Mouse (Mus musculus) CD4-positive helper T cell, adult 2 months (primary cell): Measurements from ENCODE around the gene Cers5.
"Not testable (repeated sequence)": the region's sequence is repeated elsewhere in the genome, so short reads cannot be mapped to it uniquely, and the experiment has no call there.

Source experiments
- DNase-seq: peaks from one replicate; pipeline ENCODE4 v3.0.0-alpha.2; 2012; ENCODE audit warnings: low read depth, missing footprints, low spot score

Gene Cers5

DNA sequence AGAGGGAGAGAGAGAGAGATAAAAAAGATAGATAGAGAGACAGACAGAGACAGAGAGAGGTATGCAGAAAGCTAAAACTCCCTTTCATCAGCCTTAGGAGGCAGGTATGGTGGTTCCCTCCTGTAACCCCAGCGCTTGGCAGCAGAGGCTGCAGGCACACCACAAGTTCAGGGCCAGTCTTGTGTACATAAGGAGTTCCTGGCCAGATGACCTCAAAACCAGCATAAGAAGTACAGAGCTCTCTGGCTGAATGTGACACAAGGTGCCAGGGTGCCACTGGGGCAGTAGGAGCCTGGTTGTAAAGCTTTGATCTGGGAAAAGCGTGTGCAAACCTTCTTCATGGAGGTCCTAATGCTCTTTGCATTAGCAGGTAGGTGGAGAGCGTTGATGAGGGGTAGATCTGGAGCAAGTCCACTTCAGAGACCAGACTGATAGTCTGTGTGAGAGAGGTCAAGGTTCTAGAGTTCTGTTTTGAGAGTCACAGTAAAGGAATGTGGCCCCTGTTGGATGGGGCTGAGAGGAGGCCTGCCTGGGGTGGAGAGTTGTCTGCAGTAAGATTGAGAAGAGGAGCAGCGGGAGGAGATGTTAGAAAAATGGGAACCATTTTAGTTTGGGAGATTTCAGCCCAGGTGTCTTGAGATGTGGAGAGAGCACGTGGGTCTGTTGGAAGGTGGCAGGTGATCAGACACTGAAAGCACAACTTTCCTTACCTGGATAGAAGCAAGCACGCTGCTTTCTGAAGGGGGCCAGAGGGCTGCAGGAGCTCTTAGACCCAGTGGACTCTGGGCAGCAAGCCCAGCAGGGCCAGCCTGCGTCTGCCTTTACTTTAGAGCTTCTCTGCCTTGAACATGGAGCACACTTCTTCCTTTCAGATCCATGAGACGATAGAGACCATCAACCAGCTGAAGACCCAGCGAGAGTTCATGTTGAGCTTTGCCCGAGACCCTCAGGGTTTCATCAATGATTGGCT, 62.2 kb downstream of the Cers5 start:
- no peak for DNase-seq

DNA sequence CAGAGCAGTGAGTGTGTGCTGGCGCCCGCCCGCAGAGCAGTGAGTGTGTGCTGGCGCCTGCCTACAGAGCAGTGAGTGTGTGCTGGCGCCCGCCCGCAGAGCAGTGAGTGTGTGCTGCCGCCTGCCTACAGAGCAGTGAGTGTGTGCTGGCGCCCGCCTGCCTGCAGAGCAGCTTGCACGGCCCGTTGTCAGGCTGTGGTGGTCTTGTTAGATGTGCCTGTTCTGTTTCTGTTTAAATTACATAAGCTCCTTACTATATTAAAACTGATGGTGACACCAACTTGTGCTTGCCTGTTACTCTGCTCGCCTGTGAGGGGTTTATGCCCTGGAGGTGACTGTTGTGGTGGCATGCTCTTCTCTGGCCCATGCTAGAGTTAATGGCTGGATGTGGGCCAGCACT, 64.5 kb downstream of the Cers5 start:
- DNase-seq = no peak

DNA sequence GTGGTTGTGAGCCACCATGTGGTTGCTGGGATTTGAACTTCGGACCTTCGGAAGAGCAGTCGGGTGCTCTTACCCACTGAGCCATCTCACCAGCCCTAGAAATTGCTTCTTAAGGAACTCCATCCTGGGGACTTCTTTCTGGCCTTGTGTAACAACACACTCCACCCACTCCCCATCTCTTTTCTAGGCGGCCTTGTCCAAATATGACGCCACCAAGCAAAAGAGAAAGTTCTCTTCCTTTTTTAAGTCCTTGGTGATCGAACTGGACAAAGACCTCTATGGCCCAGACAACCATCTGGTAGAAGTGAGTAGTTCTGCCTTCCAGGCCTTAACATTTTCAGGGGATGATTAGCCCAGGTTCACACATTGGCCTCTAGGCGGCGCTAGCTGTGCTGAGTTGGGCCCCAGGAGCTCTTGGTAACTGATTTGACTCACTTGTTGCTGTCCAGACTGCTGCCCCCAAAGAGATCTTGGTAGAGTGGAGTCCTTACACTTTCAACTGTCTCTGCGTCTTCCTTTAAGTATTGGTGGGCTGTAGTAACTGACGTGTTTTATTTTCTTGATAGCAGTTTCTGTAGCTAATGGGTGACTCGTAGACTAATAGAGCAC, 67.1 kb downstream of the Cers5 start, which contains the start of gene Gm17349:
Gm17349 (minus strand) TSS at position 51 of the 609 bp plus-strand sequence.
- peak; percentile 66 for DNase-seq

DNA sequence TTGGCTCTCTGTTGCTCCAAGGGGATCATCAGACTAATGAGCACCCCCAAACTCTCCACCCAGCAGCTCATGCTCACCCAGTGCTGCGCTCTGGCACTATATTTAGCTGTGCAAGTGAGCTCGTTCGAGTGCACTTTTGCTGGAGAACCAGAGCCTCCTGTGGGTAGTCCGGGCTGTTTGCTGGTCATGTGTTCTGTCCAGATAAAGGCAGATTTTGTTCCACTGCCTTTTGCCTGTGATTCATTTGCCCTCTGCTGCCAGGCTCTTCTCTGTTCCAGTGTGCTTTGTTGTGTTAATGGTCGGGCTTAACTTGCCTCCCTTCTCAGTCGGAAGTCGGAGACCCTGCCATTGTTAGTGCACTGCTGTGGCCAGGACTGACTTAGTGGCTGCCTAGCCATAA, 67.8 kb downstream of the Cers5 start:
- DNase-seq = no peak

DNA sequence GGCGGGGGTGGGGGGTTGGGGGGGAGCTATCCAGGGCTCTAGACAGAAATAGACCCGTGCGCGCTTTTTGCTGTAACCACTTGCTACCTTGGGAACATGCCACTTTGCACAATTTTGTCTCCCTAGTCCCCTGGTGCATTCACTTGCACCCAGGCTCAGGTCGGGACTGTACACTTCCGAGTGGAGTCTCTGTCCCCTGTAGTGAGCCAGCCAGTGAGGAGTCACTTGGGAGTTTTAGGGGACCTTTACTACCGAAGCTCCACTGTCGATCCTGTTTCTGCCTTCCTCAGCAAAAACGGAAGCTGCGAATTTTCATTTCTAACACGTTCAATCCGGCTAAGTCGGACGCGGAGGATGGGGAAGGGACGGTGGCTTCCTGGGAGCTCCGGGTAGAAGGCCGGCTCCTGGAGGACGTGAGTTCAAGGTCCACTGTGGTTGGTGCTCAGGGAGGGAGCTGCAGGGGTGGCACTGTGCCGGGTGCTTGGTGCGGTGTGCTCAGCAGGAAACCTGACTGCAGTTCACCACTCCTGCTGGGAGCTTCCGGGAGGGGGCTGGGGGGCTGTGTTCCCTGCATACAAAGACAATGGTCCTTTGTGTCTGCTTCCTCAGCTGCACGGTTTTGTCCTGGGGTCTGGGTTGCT, 68.5 kb downstream of the Cers5 start:
- DNase-seq = no peak

DNA sequence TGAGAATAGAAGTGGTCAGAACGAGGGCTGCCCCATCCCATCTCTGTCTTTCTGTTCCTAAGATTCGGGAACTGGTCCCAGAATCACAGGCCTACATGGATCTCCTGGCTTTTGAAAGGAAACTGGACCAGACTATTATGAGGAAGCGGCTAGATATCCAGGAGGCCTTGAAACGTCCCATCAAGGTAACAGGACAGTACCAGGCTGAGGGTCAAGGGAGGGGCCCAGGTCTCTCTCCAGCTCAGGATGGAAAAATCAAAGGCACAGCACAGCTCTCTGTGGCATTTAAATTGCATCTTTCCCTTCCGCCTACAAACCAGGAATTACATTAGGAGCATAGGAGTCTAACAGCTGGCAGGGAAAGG, 69.0 kb downstream of the Cers5 start:
- no peak for DNase-seq

DNA sequence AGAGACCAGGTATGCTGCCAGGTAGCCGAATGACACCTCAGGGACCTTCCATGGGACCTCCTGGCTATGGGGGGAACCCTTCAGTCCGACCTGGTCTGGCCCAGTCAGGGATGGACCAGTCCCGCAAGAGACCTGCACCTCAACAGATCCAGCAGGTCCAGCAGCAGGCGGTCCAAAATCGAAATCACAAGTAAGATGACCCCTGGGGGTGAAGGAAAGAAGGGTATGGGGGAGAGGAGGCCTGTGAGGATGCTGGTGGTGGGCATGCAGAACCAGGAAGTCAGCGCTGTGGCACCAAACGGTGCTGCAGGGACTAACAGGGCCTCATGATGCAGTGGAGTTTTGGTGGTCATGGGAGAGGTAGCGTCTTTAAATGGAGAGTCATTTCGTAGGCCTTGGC, 69.6 kb downstream of the Cers5 start:
- DNase-seq = peak; percentile 28

DNA sequence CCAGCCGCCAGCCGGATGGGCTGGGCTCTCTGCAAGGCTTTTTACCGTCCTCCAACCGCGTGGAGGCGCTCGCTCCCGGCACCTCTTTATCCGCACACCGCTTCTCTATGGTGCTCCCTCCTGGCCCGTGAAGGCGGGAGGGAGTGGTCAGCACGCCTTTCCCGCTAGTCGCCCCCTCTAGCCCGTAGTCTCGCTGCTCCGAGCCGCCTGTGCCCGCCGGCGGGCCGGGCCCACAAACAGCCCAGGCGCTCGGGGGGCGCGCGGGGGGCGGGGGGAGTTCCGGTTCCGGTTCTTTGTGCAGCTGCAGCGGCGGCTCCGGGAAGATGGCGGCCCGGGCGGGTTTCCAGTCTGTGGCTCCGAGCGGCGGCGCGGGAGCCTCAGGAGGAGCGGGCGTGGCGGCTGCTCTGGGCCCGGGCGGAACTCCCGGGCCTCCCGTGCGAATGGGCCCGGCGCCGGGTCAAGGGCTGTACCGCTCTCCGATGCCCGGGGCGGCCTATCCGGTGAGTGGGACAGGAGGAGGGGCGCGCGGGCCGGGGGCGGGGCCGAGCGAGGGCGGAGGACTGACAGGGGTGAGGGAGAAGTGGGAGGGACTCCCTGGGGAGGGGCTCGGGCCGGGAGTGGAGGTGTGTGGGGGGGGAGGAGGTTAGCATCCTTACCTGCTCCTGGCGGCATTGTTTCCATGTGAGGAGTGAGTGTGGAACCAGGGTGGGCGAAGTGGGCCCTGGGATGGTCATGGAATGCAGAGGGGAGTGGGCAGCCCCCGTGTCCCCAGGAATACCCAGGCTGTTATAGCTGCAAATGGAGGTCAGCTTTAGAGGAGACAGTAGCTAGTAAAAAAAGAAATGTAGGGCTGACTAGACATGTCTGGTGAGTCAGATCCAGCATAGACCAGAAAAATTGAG, 70.4 kb downstream of the Cers5 start, which contains the start of gene Smarcd1:
Smarcd1 (plus strand) TSS at position 131 of the 902 bp plus-strand sequence.
- DNase-seq = peak; percentile 91

DNA sequence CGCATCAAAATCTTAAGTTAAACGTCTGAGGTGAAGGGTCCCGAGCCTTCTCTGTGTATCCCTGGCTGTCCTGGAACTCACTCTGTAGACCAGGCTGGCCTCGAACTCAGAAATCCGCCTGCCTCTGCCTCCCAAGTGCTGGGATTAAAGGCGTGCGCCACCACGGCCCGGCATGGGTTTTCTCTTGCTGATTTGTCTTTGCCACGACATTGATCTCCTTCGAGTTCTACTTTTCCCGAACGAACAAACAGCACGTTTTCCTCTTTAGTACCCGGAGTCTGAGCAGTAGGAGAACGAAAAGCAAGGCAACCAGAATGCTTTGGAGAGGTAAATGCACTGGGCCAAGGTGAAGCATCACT, 71.1 kb downstream of the Cers5 start:
- DNase-seq = not testable (repeated sequence)

DNA sequence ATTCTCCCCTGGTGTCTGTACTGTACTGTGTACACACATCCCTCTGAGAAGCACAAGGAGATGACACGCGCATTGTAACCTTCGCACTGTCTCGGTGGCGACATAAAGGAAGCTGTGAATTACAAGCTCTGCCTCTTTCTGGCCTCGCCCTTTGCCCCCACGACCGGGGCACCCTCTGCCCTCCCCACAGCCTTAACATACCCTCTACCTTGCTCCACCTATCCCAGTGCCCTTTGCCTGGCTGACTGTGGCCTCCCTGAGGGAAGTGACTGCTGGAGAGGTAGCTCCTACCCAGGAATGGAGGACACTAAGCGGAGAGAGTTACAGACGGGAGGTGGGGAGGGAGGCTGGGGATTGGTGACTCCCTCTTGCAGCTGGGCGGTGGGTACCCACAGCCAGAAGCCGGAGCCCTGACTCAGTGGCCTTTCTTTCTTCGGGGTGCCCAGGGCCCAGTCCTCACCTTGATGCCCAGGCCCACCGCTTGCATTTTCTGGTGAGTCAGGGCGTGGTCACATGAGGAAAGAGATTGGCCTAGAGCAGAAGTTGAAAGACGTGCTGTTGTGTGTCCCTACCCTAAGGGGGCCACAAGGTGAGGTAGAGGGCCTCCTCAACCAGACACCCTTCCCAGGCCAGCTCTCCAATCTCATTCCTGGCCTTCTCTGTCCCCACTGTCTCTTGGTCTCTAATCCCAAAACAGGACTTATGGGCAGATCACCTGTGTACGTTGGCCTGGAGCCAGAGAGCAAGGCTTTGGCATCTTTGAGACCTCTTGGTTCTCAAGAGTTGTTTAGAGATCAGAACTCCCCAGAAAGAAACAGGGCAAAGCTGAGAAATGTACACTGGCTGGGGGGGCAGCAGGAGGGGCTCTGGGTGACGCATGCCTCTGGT, 72.2 kb downstream of the Cers5 start:
- DNase-seq = no peak

DNA sequence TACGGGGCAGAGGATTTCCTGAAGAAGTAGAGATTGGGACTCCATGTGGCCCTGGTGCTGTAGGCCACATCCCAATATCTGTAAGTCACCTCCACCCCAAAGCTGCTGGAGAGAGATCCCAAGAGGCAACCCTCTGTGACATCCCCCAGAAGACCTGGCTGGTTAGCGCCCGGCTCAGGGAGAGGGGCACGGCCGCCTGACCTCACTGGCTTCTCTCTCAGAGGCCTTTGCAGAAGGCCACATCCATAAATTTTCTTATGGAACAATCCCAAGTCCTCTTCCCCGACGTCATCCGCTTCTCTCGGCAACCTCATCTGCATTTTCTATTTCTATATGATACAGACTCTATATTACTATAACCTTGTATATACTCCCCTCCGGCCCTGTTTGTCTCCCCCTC, 73.0 kb downstream of the Cers5 start:
- no peak for DNase-seq

DNA sequence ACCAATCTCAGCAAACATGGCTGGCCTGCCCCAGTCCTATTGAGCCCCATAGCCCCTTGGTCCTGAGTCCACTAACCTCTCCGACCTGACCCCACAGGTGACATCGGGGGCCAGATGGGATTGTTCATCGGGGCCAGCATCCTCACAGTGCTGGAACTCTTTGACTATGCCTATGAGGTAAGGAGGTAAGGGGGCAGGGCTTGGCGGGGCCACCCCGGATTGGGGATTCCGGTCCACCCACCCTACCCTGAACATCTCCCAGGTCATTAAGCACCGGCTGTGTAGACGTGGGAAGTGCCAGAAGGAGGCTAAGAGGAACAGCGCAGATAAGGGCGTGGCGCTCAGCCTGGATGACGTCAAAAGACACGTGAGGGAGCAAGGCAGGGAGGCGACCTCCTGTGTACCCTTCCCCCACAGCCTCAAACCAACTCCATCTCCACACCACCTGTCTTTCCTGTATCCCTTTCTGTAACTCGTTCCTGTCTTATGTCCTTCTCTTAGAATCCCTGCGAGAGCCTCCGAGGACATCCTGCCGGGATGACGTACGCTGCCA, 74.1 kb downstream of the Cers5 start:
- DNase-seq = peak; percentile 35

DNA sequence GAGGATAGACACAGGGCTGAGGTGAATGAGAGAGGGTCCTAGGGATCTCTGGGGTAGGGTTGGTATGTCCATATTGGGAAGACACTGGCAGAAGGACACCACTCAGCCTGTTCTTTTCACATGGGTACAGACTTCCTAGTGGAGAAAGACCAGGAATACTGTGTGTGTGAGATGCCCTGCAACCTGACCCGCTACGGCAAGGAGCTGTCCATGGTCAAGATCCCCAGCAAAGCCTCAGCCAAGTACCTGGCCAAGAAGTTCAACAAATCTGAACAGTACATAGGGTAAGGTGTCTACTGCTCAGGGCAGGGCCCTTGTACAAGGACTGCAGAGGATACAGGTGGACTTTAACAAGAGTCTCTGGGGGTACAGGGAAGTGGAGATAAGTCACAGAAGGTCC, 75.4 kb downstream of the Cers5 start:
- DNase-seq = no peak

DNA sequence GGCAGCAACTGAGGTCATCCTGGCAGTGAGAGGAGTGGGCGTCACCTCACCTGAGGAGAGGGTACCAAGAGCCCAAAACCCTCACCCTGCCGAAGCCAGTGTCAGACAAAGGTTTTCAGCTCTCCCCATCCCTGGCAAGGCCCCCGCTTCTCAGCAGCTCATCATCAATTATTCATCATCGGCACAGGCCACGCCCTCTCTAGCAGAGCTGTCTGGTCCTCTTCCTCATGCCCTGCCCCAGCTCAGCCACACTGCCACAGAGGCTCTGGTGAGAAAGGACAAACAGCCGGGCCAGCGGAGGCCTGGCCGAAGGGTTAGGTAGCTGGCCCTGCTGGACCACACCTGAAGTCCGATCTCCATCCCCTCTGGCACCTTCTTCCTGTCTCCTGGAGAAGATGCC, 80.7 kb downstream of the Cers5 start:
- no peak for DNase-seq

DNA sequence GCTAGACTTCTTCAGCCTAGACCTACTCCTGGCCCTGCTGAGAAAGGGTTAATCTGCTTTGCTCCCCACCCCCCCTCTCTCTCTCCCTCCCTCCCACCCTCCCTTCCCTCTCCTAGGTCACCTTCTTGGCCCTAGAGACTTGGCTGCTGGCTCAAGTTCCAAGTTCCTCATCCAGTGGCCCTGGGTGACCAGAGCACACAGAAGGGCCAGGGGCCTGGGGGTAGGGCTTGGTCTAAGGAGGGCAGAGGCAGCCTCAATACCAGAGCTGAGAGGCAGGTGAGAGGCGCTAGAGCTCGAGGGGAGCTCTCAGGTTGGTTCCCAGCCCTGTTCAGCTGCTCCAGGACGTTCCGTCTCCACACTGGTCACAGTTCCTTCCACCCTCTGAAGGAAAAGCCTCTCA, 81.8 kb downstream of the Cers5 start:
- no peak for DNase-seq

DNA sequence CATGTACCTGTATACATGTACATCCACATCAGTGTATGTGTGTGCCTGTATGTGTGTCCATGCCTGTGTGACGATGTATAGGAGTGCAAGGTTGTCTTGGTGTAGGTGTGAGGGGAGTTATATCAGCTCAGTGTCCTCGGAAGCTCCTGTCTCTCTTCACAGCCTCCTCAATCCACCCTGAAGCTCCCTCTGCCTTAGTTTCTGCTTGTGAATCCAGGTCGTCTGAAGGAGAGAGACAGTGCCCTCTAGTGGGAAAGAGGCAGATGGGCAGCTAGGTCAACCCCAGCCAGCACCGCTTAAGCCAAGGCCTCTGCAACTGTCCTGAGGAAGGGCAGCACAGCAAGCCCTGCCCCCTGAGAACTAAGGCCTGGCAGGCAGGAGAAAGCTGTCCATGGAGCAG, 84.0 kb downstream of the Cers5 start:
- peak; percentile 49 for DNase-seq
